Mouse (Mus musculus): ENCODE results near the gene Acsl5.

The Acsl5 gene

DNA sequence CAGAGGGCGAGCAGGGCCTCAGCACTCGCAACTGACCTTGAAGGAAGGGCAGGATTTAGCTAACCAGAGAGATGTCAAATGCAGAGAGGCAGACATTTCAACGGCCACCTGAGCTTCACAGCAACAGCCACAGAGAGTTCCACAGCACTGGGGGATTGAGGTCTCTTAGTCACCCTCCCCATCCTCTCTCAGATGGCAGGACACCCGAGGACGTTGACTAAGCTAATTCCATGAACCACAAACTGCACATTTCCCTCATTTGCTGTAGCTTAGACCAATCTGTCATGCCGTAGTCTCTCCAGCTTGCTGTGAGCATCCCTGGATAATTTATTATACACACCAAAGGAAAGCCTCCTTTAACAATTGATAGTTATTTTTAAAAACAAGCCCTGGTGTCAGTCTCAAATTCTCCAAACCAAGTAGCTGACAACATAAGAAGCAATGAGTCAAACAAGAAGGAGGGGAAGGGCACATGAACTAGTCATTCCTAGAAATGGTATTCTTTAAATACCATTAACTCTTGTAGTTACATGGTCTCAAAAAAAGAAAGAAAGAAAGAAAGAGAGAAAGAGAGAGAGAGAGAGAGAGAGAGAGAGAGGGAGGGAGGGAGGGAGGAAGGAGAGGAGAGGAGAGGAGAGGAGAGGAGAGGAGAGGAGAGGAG, 11.8 kb upstream of the Acsl5 start:
- peak; percentile 61 for DNase-seq (ENCODE audit: low read depth)

DNA sequence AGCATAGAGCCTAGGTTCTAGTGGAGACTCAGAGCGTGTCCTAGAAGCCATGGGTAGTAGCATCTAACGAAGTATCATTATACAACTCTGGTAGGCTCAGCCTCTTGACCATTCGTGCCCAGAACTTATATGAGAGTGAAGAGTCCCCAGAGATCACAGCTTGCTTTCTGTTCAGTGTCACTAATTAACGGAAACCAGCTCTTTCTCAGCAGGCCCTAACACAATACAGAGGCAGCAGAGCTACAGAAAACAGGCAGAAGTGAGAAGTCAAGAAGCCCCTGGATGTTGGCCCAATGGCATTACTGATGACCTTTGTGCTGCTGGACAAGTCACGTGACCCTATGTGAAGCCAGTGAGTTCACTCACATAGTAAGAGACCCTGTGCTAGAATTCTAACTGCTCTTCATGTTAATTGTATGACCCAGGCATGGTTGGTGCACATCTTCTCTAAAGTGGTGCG, 10.5 kb upstream of the Acsl5 start, which contains the start of gene Gucy2g:
TSS of gene Gucy2g (minus strand) at position 51 of the 460 bp plus-strand sequence.
- no peak for DNase-seq (ENCODE audit: low read depth)

DNA sequence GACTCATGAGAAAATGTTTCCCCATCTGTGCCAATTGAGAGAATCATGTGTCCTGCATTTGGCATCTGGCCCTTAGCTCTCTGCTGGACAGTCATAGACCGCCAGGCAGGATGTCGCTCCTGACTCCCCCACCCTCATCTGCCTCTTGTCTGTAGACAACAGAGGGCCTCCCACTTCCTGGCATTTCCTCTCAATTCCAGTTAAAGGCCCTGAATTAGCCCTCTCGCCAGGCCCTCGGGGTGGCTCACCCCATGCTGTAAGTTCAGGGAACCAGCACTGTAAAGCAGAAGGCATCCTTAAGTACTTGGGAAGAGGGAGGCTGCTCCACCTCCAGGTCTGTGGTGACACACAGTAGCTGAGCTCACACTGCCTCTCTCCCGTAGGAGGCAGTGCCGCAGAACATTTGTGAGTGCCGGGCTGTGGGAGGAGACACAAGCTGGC, 6.9 kb upstream of the Acsl5 start:
- DNase-seq (ENCODE audit: low read depth): peak; percentile 83

DNA sequence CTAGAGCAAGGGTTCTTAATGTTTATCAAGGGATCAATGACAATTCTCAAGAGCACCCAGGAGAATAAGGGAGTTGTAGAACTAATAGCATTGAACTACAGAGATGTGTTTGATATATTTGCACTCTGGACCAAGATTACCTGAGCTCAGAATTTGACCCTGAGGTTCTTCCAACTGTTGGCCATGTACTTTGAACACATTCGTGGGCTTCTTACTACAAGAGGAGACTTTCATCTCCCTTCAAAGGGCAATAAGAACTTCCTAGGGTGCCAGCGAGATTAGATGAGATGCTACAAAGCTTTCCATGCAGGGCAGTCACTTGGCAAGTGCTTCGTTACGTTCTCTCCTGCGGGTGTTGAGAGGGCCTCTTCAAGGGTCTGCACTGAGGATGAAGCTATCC, 4.2 kb upstream of the Acsl5 start:
- DNase-seq (ENCODE audit: low read depth): no peak

DNA sequence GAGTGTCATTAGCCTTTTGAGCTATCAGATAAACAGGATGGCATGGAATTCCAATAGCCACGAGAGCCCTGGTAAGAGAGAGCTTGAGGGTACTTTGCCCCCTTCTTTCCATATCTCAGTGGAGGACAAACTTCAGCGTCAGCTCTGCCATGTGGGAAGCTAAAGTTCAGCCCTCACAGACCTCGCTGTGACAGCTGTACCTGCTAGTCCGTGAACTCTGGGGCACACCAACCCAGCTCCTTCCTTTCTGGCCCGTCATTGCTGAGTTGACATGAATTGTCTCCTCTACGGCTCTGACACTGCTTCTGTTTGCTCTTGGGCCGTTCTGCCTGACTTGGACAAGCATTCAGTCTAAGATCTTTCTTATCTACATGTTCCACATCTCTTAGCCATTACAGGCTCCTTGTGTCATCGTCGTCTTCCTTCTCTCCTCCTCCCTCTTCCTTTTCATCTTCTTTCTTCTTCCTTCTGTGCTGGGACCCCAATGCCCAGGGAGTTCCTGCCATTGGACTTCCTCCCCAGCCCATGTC, 3.7 kb upstream of the Acsl5 start:
- no peak for DNase-seq (ENCODE audit: low read depth)

DNA sequence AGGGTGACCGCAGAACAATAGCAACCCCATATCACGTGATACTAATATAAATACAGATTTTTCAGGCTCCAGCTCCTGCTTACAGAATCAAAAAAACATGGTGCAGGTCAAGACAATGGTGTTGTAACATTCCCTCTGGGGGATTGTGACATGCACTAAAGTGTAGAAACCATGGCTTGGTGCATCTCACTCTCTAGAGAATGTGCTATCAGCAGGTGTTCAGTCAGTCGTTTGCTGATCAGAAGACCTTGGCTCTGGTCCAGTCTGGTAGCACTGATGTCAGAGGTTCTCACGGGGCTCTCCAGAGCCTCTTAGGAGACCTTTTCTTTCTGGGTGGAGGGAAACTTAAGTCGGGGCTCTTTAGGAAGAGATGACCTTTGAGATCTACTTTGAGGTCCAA, 1.3 kb upstream of the Acsl5 start:
- DNase-seq (ENCODE audit: low read depth): no peak

- DNase-seq (ENCODE audit: low read depth): no peak
These were observed 1.5 kb downstream of the Acsl5 start for GRCm38 (mm10) chr19:55253239-55253569.

GRCm38 (mm10) chr19:55253570-55254441, 2.1 kb downstream of the Acsl5 start:
- DNase-seq (ENCODE audit: low read depth): peak; percentile 85

- peak; percentile 92 for DNase-seq (ENCODE audit: low read depth)
These were observed 2.8 kb downstream of the Acsl5 start for GRCm38 (mm10) chr19:55254513-55255016.

GRCm38 (mm10) chr19:55256156-55256555, 4.4 kb downstream of the Acsl5 start:
- no peak for DNase-seq (ENCODE audit: low read depth)

DNA sequence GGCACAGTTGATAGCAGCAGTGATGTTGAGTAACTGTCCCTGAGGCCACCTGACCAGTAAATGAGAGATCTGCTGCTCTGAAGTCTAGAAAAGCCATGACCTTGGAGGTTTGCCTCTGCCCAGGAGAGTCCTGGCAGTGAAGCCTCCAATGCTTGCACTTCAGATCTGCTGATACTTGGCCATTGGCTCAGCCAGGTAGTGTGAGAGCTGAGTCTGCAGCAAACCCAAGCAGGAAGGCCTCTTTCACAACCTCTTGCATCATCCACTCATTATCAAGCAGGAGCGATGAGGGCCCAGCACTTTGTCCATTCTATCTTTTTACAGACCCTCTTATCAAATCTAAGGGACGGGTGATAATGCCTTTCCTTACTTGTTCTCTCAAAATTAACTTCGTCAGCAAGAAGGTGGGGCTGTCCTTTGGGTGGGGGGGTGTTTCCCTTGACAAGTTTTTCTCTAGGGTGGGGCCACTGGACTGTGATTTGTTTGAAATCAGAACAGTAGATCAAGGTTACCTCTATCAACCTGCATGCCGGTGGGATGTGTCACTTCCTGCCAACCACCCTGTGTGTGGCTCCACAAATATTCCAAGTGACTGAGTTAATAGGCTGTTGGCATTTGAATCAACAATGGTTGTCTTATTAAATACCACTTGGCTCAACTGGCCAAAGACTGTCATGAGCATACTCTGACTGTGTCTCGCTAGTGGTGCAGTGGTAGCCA, 6.1 kb downstream of the Acsl5 start:
- DNase-seq (ENCODE audit: low read depth): peak; percentile 88

DNA sequence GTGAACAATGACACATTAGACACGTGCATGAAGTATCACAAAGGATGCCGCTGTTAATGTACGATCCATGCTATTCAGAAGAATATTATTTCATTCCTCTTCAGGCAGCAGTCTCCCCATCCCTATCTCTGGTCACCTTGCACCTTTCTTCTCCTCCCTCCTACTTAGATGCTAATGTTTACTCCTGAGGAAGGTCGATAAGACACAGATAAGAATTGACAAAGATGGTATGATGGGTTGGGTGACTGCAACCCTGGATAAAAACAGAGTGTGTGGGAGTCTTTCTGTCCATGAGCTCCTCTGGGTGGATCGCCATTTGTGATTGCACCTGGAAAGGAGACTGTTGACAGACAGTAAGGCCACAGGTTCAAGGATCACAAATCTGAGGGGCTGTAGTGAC, 6.8 kb downstream of the Acsl5 start:
- DNase-seq (ENCODE audit: low read depth): no peak

DNA sequence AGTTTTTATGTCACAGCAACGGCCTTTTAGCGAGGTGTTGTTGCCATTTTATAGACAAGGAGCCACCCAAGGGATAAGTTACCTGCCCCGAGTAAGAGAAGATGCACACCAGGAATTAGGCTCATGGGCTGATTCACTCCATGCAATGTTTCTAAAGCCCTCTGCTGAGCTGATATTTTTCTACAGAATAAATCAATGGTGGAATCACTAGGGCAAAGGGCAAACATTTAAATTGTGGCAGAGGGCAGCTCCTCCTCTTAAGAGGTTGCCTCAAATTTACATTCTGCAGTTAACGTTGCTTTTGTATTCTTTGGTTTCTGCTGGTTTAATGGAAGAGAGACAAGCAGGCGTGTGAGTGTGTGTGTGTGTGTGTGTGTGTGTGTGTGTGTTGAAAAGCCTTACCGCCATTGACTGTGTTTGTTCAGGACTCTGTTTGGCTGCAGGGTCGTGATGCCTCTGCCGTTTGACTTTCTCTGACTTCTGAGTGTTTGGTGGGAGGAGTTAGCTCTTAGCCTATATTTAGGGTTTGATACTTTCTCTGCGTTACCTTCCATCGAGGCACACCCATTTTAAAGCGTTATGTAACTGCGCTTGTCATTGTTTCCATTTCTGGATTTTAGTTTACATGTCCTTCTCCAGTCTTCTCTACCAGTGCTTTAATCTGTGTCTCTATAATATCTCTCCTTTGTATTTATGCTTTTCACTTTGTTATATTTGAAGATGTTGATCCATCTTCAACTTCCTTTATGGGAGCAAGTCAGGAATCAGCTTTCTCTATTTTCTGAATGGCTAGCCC, 8.8 kb downstream of the Acsl5 start:
- no peak for DNase-seq (ENCODE audit: low read depth)

GRCm38 (mm10) chr19:55265269-55265668, 13.5 kb downstream of the Acsl5 start:
- peak; percentile 51 for DNase-seq (ENCODE audit: low read depth)

DNA sequence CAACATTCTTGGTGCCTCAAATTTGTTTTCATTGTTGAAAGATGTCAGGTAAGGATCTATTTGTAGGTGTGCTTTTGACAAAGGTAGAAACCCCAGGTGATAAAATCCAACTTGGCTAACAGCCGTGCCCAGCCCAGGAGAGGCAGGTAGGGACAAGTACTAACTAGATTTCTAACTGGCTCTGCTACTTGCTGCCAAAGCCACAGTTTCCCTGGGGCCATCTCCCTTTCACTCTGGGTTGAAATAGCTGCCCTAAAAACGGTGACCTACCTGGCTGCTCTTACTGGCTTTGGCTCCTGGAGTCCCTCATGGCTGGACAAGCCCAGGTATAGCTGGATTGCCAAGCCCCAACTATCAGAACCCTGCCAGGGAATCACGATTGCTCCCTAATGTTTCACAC, 15.0 kb downstream of the Acsl5 start:
- no peak for DNase-seq (ENCODE audit: low read depth)

DNA sequence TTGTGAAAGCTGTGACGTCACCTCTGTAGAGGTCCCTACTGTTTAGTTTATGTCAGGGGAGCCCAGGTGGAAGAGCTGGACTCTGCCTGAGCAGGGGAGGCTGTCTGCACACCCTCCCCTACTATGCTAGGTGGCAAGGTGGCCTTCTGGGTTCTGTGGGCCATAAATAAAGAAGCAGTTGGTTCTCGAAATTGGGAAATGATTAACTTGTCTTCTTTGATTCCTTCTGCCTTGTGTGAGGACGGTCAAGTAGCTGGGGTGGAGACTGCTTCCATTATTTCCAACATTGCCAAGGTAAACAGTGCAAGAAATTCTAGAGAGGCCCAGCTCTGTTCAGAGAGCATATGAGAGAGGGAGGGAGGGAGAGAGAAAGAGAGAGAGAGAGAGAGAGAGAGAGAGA, 16.4 kb downstream of the Acsl5 start:
- DNase-seq (ENCODE audit: low read depth): no peak

- no peak for DNase-seq (ENCODE audit: low read depth)
These were observed 17.3 kb downstream of the Acsl5 start for GRCm38 (mm10) chr19:55269051-55269450.

GRCm38 (mm10) chr19:55271448-55271847, 19.7 kb downstream of the Acsl5 start:
- no peak for DNase-seq (ENCODE audit: low read depth)

DNA sequence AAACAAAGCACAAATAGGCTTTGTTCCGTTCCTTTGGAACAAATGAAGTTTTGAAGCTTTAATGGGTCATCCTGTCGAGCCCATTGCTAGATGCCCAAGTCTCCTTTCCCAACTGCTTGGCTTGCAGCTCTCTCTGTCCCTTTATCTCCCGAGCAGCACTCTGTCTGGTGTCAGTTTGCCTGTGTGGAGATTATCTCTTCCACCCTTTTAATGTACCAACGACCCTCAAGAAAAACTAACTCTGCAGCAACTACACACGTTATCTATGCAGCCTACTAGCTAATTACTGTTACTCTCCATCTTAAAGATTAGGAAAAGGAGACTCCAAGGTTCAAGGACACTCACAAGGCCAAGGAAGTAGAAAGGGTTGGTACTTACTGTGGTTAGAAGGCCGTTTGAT, 21.6 kb downstream of the Acsl5 start:
- DNase-seq (ENCODE audit: low read depth): no peak

GRCm38 (mm10) chr19:55276100-55276499, 24.4 kb downstream of the Acsl5 start:
- DNase-seq (ENCODE audit: low read depth): no peak

DNA sequence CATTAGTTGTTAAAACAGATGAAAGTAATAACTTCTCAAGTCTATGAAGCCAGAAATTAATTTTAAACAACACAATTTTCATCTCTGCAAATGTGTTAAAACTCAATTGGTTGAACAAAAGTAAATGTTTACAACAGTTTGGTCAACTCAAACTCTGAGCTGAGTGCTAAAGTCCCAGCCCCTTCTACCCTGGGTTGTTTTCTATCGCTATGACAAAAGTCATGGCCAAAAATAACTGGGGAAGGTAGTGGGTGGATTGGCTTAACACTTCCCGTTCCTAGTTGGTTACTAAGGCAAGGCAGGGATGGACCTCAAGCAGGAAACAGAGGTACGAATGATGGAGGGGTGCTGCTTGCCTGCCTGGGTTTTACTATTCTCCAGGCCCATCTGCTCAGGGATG, 25.0 kb downstream of the Acsl5 start:
- DNase-seq (ENCODE audit: low read depth): no peak
